Mouse (Mus musculus) ES-E14 (cell line): ENCODE results near the gene Cebpz. TPM values are rescaled to one million over a fixed set of nuclear protein-coding genes. Genes with fewer than 3 reads are reported as not detected.

Experiments used
- DNase-seq: peaks from one replicate; pipeline ENCODE4 v3.0.0-alpha.2; 2013; ENCODE audit warnings: low read depth, low spot score
- H3K27ac ChIP-seq: 2 replicates; pipeline ENCODE4 v1.5.1; 2012; ENCODE audit warnings: low read depth, mild to moderate bottlenecking, low read length, moderate library complexity, mixed read lengths; ENCODE audit not compliant: poor library complexity, insufficient read depth, severe bottlenecking
- H3K36me3 ChIP-seq: 2 replicates; pipeline ENCODE4 v1.6.1; 2012; ENCODE audit warnings: mild to moderate bottlenecking, low read length, moderate library complexity, mixed read lengths; ENCODE audit not compliant: control insufficient read depth, poor library complexity, insufficient read depth, severe bottlenecking
- H3K4me1 ChIP-seq, 2 experiments: fragments of 150-350 bp in 1 of 2; sonication (generic) in 1 of 2; 2 replicates each; pipeline ENCODE4 v1.6.1; 2012; ENCODE audit warnings: low read length in 2 of 2, mild to moderate bottlenecking in 1 of 2, mixed read lengths in 1 of 2; ENCODE audit not compliant: control insufficient read depth in 2 of 2, insufficient read depth in 2 of 2, poor library complexity in 1 of 2
- H3K4me3 ChIP-seq, 2 experiments: fragments of 150-350 bp in 1 of 2; sonication (generic) in 1 of 2; 2 replicates each; pipeline ENCODE4 v1.5.1; 2012; ENCODE audit warnings: low read length in 2 of 2, low read depth in 1 of 2, mild to moderate bottlenecking in 1 of 2, mixed read lengths in 1 of 2; ENCODE audit not compliant: insufficient read depth in 1 of 2, poor library complexity in 1 of 2, severe bottlenecking in 1 of 2
- H3K9ac ChIP-seq: 2 replicates; pipeline ENCODE4 v1.6.1; 2012; ENCODE audit warnings: low read depth, mild to moderate bottlenecking, low read length, mixed read lengths; ENCODE audit not compliant: poor library complexity, insufficient read depth, severe bottlenecking
- H3K9me3 ChIP-seq: fragments of 150-350 bp; sonication (generic); 2 replicates; pipeline ENCODE4 v1.6.1; 2012; ENCODE audit warnings: low read depth, mild to moderate bottlenecking, low read length; ENCODE audit not compliant: control insufficient read depth, insufficient read depth
- CHD2 ChIP-seq: IDR thresholded peaks from 2 replicates; pipeline ENCODE4 v1.6.1; 2014; ENCODE audit warnings: mild to moderate bottlenecking, low read depth, low read length, inconsistent platforms
- HCFC1 ChIP-seq: IDR thresholded peaks from 2 replicates; pipeline ENCODE4 v1.6.1; 2012; ENCODE audit warnings: low read length, inconsistent platforms, borderline replicate concordance; ENCODE audit not compliant: insufficient read depth
- MAFK ChIP-seq: IDR thresholded peaks from 2 replicates; pipeline ENCODE4 v1.6.1; 2014; ENCODE audit warnings: mild to moderate bottlenecking, low read depth, low read length, inconsistent platforms; ENCODE audit not compliant: insufficient read depth
- ZC3H11A ChIP-seq: IDR thresholded peaks from 2 replicates; pipeline ENCODE4 v1.6.1; 2012; ENCODE audit warnings: low read depth, mild to moderate bottlenecking, inconsistent platforms, low read length, borderline replicate concordance
- ZNF384 ChIP-seq: IDR thresholded peaks from 2 replicates; pipeline ENCODE4 v1.6.1; 2012; ENCODE audit warnings: low read depth, low read length, inconsistent platforms
- in situ Hi-C, 2 experiments: fragments of 600-800 bp; cut with MboI; formaldehyde crosslinking; loops; one replicate each; pipeline ENCODE4 v1.15.1; 2025; ENCODE audit warnings: low sequenced_read_pairs in 2 of 2, inconsistent platforms in 1 of 2; ENCODE audit not compliant: unreplicated experiment in 2 of 2
- total RNA-seq: library from RNA; depleted of rRNA; stranded (reverse); fragments of 300-350 nt; gene quantifications from 2 replicates; pipeline ENCODE4 v1.2.3, GENCODE M21; 2012

Gene Cebpz
- total RNA-seq, 1 experiment, result 68.4 TPM

DNA sequence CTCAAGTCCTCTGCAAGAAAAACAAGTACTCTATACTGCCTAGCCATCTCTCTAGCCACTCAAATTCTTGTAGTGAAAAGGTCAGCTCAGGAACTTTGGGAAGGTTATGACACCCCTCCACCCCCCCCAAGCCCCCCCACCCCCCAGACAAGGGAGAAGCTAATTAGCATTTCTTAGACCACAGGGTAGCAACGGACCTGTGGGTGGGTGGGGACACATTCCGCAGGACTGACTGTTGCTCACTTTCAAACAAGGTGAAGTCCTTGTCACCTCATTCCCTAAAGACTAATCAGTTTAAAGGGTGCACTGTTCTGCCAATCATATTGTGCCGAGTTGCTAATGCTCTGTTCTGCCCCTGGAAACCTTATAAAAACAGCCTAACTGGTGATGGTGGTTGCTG, 22.9 kb downstream of the Cebpz start:
- peaks cover 6% of the 10 kb centered on the region for H3K36me3 ChIP-seq
- TF ChIP-seq CHD2 (no peak), ZNF384 (no peak), HCFC1 (no peak), MAFK (no peak)
- peak overlapping the region; percentile 87 for H3K27ac ChIP-seq
- DNase-seq, result peak; percentile 39
- H3K9ac ChIP-seq, result no peak overlapping the region; the same call in 1 of the 2 replicates
- peak overlapping the region; percentile 9 to 84 for H3K4me3 ChIP-seq
- H3K9me3 ChIP-seq, result no peaks in the 10 kb centered on the region
- in situ Hi-C loops, result no loop called here
- peaks cover 3 to 4% of the 10 kb centered on the region in 2 experiments; a peak in 3 of 4 replicates for H3K4me1 ChIP-seq

DNA sequence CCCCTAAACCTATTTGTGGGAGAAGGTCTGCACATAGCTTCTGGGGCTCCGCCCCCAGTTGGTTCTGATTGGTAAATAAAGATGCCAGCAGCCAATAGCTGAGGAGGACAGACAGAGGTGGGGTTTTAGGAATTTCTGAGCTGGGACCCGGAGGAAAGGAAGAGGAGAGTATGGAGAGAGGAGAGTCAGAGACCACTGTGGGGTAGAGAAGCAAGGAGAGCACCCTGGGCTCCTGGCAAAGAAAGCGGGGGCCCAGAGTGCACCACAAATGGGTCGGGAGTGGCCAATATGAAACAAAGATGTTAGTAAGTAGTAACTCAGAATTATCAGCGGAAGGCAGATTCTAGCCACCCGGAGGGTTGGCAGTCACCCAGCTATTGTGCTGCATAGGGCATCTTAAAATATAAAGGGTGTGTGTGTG, 24.0 kb downstream of the Cebpz start:
- Histone ChIP-seq H3K27ac (peak overlapping the region; percentile 87), H3K4me1 (peaks cover 3 to 4% of the 10 kb centered on the region in 2 experiments; a peak in 3 of 4 replicates), H3K4me3 (peak overlapping the region; percentile 84 to 86), H3K9me3 (no peaks in the 10 kb centered on the region), H3K9ac (peak overlapping the region; percentile 85), H3K36me3 (no peaks in the 10 kb centered on the region)
- in situ Hi-C loops, result no loop called here
- TF ChIP-seq MAFK (no peak), CHD2 (0 out of 2 replicates have a peak, but pooled peaks have one; percentile 57)
- peak; percentile 59 for DNase-seq

DNA sequence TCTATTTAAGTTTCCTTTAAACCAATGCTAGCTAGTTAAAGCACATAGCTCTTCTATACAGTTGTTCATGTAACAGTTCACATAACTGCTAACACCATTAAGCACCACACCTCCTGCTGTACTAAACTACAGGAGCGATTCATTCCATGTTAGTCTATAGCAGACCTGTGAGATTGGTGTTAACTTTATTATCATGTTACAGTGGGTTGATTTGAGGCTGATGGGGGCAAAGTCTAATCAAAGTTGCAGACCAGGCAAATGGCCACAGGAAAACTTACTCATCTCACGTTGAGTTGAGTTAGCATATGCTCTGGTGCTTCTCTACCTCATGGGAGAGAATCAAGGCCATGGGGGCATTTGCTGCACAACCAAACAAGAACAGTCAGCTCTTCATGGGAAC, 27.5 kb downstream of the Cebpz start:
- in situ Hi-C loops, result no loop called here
- Histone ChIP-seq H3K4me3 (no peak overlapping the region), H3K9ac (no peak overlapping the region), H3K36me3 (no peaks in the 10 kb centered on the region), H3K4me1 (no peaks in the 10 kb centered on the region), H3K9me3 (no peaks in the 10 kb centered on the region), H3K27ac (no peak overlapping the region)
- TF ChIP-seq MAFK (no peak), ZC3H11A (no peak), CHD2 (no peak), HCFC1 (no peak), ZNF384 (no peak)
- DNase-seq, result no peak

DNA sequence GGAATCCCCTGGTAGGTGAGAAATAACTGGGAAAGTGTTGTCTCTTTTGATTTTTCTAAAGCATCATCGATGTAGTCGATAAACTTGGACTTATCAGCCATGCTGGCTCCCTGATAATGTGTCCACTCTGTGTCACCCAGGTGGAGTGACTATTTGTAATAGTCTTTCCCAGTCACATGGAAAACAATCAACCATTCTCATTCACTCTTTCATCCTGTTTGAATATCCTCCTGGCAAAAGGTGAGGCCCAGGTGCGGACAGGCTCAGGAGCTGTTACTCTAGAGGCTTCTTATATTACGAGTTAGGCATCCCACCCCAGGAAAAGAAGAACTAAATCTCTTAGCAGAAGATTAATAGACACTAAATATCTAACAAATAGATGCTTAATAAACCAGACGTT, 30.0 kb downstream of the Cebpz start, which contains the start of gene Sult6b1:
Gene Sult6b1, minus strand, starts transcription at position 101 of the 400 bp plus-strand sequence.
- in situ Hi-C loops, result no loop called here
- TF ChIP-seq MAFK (no peak), ZC3H11A (no peak), HCFC1 (no peak), ZNF384 (no peak), CHD2 (no peak)

DNA sequence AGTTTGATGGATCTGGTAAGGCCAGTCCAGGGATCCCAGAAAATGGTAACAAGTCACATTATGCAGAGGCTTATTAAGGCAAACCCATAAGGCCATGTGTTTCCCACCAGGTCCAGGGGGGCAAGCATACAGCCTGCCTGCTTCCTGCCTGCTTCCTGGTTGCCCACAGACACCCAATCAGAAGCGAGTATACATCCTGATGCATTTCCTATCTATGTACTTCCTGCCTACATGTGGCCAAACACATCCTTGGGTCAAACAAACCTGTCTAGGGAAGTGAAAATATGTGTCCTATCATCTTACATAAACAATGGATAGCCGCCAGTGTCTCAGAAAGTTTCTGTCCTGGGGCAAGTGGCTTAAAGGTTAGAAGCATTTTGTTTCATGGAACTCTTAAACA, 33.7 kb downstream of the Cebpz start:
- no peaks in the 10 kb centered on the region for H3K36me3 ChIP-seq
- in situ Hi-C loops, result no loop called here
- no peak overlapping the region for H3K9ac ChIP-seq
- no peak overlapping the region for H3K27ac ChIP-seq
- H3K9me3 ChIP-seq, result no peaks in the 10 kb centered on the region
- no peaks in the 10 kb centered on the region for H3K4me1 ChIP-seq
- TF ChIP-seq ZNF384 (no peak), HCFC1 (no peak), MAFK (no peak), ZC3H11A (no peak), CHD2 (no peak)
- no peak overlapping the region for H3K4me3 ChIP-seq
- no peak for DNase-seq

More for the DNA sequence above, 30.0 kb downstream of the Cebpz start, which contains the start of gene Sult6b1:
- Histone ChIP-seq H3K9ac (no peak within 1 kb of the TSS), H3K36me3 (no peaks in the 10 kb centered on the region), H3K4me1 (no peaks in the 10 kb centered on the region), H3K9me3 (no peaks in the 10 kb centered on the region), H3K4me3 (no peak within 1 kb of the TSS), H3K27ac (no peak within 1 kb of the TSS)
- no peak for DNase-seq
